8 mouse cellular contexts compared by ENCODE assay signal in genomic region chr2:174438181-174438580, GRCm38 (mm10). TPM values are rescaled to one million over a fixed set of nuclear protein-coding genes. Genes with fewer than 3 reads are reported as not detected.
DNase-seq lines count a peak whose midpoint lies in the region; ATAC-seq and TF ChIP-seq lines count a peak whose summit lies in the region.

No protein-coding gene starts in this region.

- 64% methylated on average over 11 of the region's 11 CpGs for WGBS in embryonic facial prominence, embryonic 11.5 days
- 67% methylated on average over 11 of the region's 11 CpGs for WGBS in hindbrain, embryonic 15.5 days
- 66% methylated on average over 11 of the region's 11 CpGs for WGBS in midbrain, postnatal 0 days

- H3K36me3 ChIP-seq in embryonic facial prominence, embryonic 11.5 days (replicated peaks; ENCODE audit: control insufficient read depth, insufficient read depth, low read depth, low read length) = no peaks in the 10 kb centered on the region; the same call in 1 of the 2 replicates
- H3K36me3 ChIP-seq in hindbrain, embryonic 15.5 days = no peaks in the 10 kb centered on the region
- no peaks in the 10 kb centered on the region for H3K36me3 ChIP-seq in midbrain, postnatal 0 days (ENCODE audit: insufficient read depth, low read length)

- H3K4me1 ChIP-seq in embryonic facial prominence, embryonic 11.5 days (ENCODE audit: control insufficient read depth, insufficient read depth, low read length) = no peaks in the 10 kb centered on the region
- peaks cover 20% of the 10 kb centered on the region for H3K4me1 ChIP-seq in hindbrain, embryonic 15.5 days (replicated peaks)
- peaks cover 9% of the 10 kb centered on the region; the same call in 1 of the 2 replicates for H3K4me1 ChIP-seq in midbrain, postnatal 0 days (ENCODE audit: insufficient read depth, low read length)

- H3K4me2 ChIP-seq in embryonic facial prominence, embryonic 11.5 days (ENCODE audit: low read depth, low read length) = peak overlapping the region; percentile 80
- peak overlapping the region; percentile 90 for H3K4me2 ChIP-seq in hindbrain, embryonic 15.5 days
- peak overlapping the region; percentile 70 for H3K4me2 ChIP-seq in midbrain, postnatal 0 days (ENCODE audit: low read depth, low read length, poor library complexity, severe bottlenecking)

- ATAC-seq in embryonic facial prominence, embryonic 11.5 days (replicated peaks; ENCODE audit: insufficient number of reproducible peaks, low FRiP score, low TSS enrichment, low read depth) = no peak
- no peak for ATAC-seq in hindbrain, embryonic 15.5 days (ENCODE audit: low FRiP score, low read depth)
- no peak for ATAC-seq in midbrain, postnatal 0 days (ENCODE audit: low FRiP score)

- no peak for TF ChIP-seq CTCF in layer of hippocampus, adult 2 months (conservative IDR thresholded peaks at IDR 0.05)
- TF ChIP-seq CTCF in midbrain, postnatal 0 days (IDR thresholded peaks at IDR 0.05) = no peak

- H3K9me3 ChIP-seq in embryonic facial prominence, embryonic 11.5 days (replicated peaks; ENCODE audit: control insufficient read depth, low read length) = no peaks in the 10 kb centered on the region
- no peaks in the 10 kb centered on the region for H3K9me3 ChIP-seq in hindbrain, embryonic 15.5 days
- no peaks in the 10 kb centered on the region for H3K9me3 ChIP-seq in midbrain, postnatal 0 days (ENCODE audit: low read length)

- DNase-seq in layer of hippocampus, adult 2 months (ENCODE audit: low spot score in 2 of 2) = no peak
- no peak for DNase-seq in layer of hippocampus, adult 8-10 months (ENCODE audit: low spot score in 2 of 2)
- no peak for DNase-seq in embryonic facial prominence, embryonic 11.5 days (ENCODE audit: low spot score)
- no peak for DNase-seq in midbrain, postnatal 0 days (ENCODE audit: low spot score)
- DNase-seq in frontal cortex, postnatal 25 days (ENCODE audit: low spot score in 2 of 2) = no peak
- no peak for DNase-seq in thymus, adult 18-20 months
- no peak for DNase-seq in layer of hippocampus, postnatal 25 days (ENCODE audit: extremely low spot score in 1 of 2, low spot score in 1 of 2)

- peak overlapping the region; percentile 67 for H3K9ac ChIP-seq in embryonic facial prominence, embryonic 11.5 days (replicated peaks; ENCODE audit: low read length)
- peak overlapping the region; percentile 45; the same call in 1 of the 2 replicates for H3K9ac ChIP-seq in hindbrain, embryonic 15.5 days
- H3K9ac ChIP-seq in midbrain, postnatal 0 days (replicated peaks; ENCODE audit: low read length, poor library complexity, severe bottlenecking) = peak overlapping the region; percentile 54

- no peaks in the 10 kb centered on the region for H3K27me3 ChIP-seq in embryonic facial prominence, embryonic 11.5 days (ENCODE audit: control insufficient read depth, insufficient read depth, low read length)
- no peaks in the 10 kb centered on the region for H3K27me3 ChIP-seq in hindbrain, embryonic 15.5 days
- no peaks in the 10 kb centered on the region for H3K27me3 ChIP-seq in midbrain, postnatal 0 days (ENCODE audit: insufficient read depth, low read length)

- H3K27ac ChIP-seq in layer of hippocampus, adult 2 months = peak overlapping the region; percentile 72
- H3K27ac ChIP-seq in embryonic facial prominence, embryonic 11.5 days (replicated peaks; ENCODE audit: low read depth, low read length) = no peak overlapping the region
- 0 out of 2 replicates have a peak overlapping the region, but pooled peaks have one; percentile 58 for H3K27ac ChIP-seq in hindbrain, embryonic 15.5 days (replicated peaks)
- no peak overlapping the region for H3K27ac ChIP-seq in midbrain, postnatal 0 days (ENCODE audit: low read depth, low read length)

- peak overlapping the region; percentile 63 for H3K4me3 ChIP-seq in layer of hippocampus, adult 2 months
- peak overlapping the region; percentile 51 for H3K4me3 ChIP-seq in embryonic facial prominence, embryonic 11.5 days (ENCODE audit: low read depth, low read length)
- peak overlapping the region; percentile 53 for H3K4me3 ChIP-seq in hindbrain, embryonic 15.5 days
- peak overlapping the region; percentile 35 for H3K4me3 ChIP-seq in midbrain, postnatal 0 days (ENCODE audit: low read depth, low read length)

RNA-seq across cellular contexts. Expression of gene Ctsz, which starts 0.7 kb away (rescaled TPM):
- 10 to 100 TPM; 28.1 to 32.5 TPM for total RNA-seq in layer of hippocampus, adult 2 months (2021)
- total RNA-seq in layer of hippocampus, adult 8-10 months (2022) = 100 to 1,000 TPM in 2 of 4 experiments, 10 to 100 TPM in 2; 33.2 to 287 (median 121) TPM
- polyA plus RNA-seq in embryonic facial prominence, embryonic 11.5 days (2014; fragmentation: Nextera tagmentation; extraction: Ambion mirVana) = 86.5 and 106 TPM in 2 replicates
- polyA plus RNA-seq in hindbrain, embryonic 15.5 days (2015; fragmentation: Nextera tagmentation; extraction: Ambion mirVana) = 74.8 and 84.4 TPM in 2 replicates
- total RNA-seq in midbrain, postnatal 0 days (2014; rRNA removed) = 45.4 and 48.4 TPM in 2 replicates
- 47.8 and 54.0 TPM in 2 replicates for polyA plus RNA-seq in midbrain, postnatal 0 days (2015; fragmentation: Nextera tagmentation; extraction: Ambion mirVana)
- total RNA-seq in layer of hippocampus, postnatal 25 days (2021) = 10 to 100 TPM; 29.4 to 31.0 TPM

RNA-seq across cellular contexts. Expression of gene Tubb1, which starts 12.3 kb away (rescaled TPM):
- total RNA-seq in layer of hippocampus, adult 2 months (2021) = not detected
- under 1 TPM in 2 of 4 experiments, not detected in 2; 0.33 to 0.52 TPM for total RNA-seq in layer of hippocampus, adult 8-10 months (2022)
- polyA plus RNA-seq in embryonic facial prominence, embryonic 11.5 days (2014; fragmentation: Nextera tagmentation; extraction: Ambion mirVana) = 5.2 and 6.6 TPM in 2 replicates
- polyA plus RNA-seq in hindbrain, embryonic 15.5 days (2015; fragmentation: Nextera tagmentation; extraction: Ambion mirVana) = 1.1 TPM in 2 replicates
- total RNA-seq in midbrain, postnatal 0 days (2014; rRNA removed) = 0.11 and 0.33 TPM in 2 replicates
- 0.16 and 0.25 TPM in 2 replicates for polyA plus RNA-seq in midbrain, postnatal 0 days (2015; fragmentation: Nextera tagmentation; extraction: Ambion mirVana)
- not detected for total RNA-seq in layer of hippocampus, postnatal 25 days (2021)

RNA-seq across cellular contexts. Expression of gene Nelfcd, which starts 22.6 kb away (rescaled TPM):
- 10 to 100 TPM; 45.2 to 55.6 TPM for total RNA-seq in layer of hippocampus, adult 2 months (2021)
- 10 to 100 TPM; 51.7 to 60.3 (median 54.7) TPM for total RNA-seq in layer of hippocampus, adult 8-10 months (2022)
- 184 and 204 TPM in 2 replicates for polyA plus RNA-seq in embryonic facial prominence, embryonic 11.5 days (2014; fragmentation: Nextera tagmentation; extraction: Ambion mirVana)
- polyA plus RNA-seq in hindbrain, embryonic 15.5 days (2015; fragmentation: Nextera tagmentation; extraction: Ambion mirVana) = 106 and 112 TPM in 2 replicates
- total RNA-seq in midbrain, postnatal 0 days (2014; rRNA removed) = 42.7 and 52.3 TPM in 2 replicates
- polyA plus RNA-seq in midbrain, postnatal 0 days (2015; fragmentation: Nextera tagmentation; extraction: Ambion mirVana) = 95.7 and 96.9 TPM in 2 replicates
- total RNA-seq in layer of hippocampus, postnatal 25 days (2021) = 10 to 100 TPM; 49.0 to 49.6 TPM

RNA-seq across cellular contexts. Expression of gene Atp5e, which starts 25.7 kb away (rescaled TPM):
- total RNA-seq in layer of hippocampus, adult 2 months (2021) = 100 to 1,000 TPM; 271 to 305 TPM
- total RNA-seq in layer of hippocampus, adult 8-10 months (2022) = 100 to 1,000 TPM; 247 to 327 (median 290) TPM
- 686 and 711 TPM in 2 replicates for polyA plus RNA-seq in embryonic facial prominence, embryonic 11.5 days (2014; fragmentation: Nextera tagmentation; extraction: Ambion mirVana)
- 799 and 873 TPM in 2 replicates for polyA plus RNA-seq in hindbrain, embryonic 15.5 days (2015; fragmentation: Nextera tagmentation; extraction: Ambion mirVana)
- 553 TPM in 2 replicates for total RNA-seq in midbrain, postnatal 0 days (2014; rRNA removed)
- 832 and 847 TPM in 2 replicates for polyA plus RNA-seq in midbrain, postnatal 0 days (2015; fragmentation: Nextera tagmentation; extraction: Ambion mirVana)
- total RNA-seq in layer of hippocampus, postnatal 25 days (2021) = 100 to 1,000 TPM; 285 to 333 TPM

RNA-seq across cellular contexts. Expression of gene Prelid3b, which starts 34.7 kb away (rescaled TPM):
- 10 to 100 TPM; 39.9 to 43.5 TPM for total RNA-seq in layer of hippocampus, adult 2 months (2021)
- 10 to 100 TPM; 42.6 to 54.6 (median 49.4) TPM for total RNA-seq in layer of hippocampus, adult 8-10 months (2022)
- 131 and 134 TPM in 2 replicates for polyA plus RNA-seq in embryonic facial prominence, embryonic 11.5 days (2014; fragmentation: Nextera tagmentation; extraction: Ambion mirVana)
- 110 and 111 TPM in 2 replicates for polyA plus RNA-seq in hindbrain, embryonic 15.5 days (2015; fragmentation: Nextera tagmentation; extraction: Ambion mirVana)
- 61.0 and 63.4 TPM in 2 replicates for total RNA-seq in midbrain, postnatal 0 days (2014; rRNA removed)
- polyA plus RNA-seq in midbrain, postnatal 0 days (2015; fragmentation: Nextera tagmentation; extraction: Ambion mirVana) = 93.5 and 96.6 TPM in 2 replicates
- total RNA-seq in layer of hippocampus, postnatal 25 days (2021) = 10 to 100 TPM; 36.5 to 42.5 TPM

Comparison
In these comparisons a context has a peak if more than half of its experiments do, and no peak if none do; other contexts are left out.
1. H3K27ac ChIP-seq: peak in layer of hippocampus, adult 2 months (single experiment) and hindbrain, embryonic 15.5 days (single experiment); none in embryonic facial prominence, embryonic 11.5 days (single experiment) and midbrain, postnatal 0 days (single experiment).
2. Peak in every context shown above with its lines, with median percentiles within 50 percentile points of each other: H3K4me3 ChIP-seq, H3K4me2 ChIP-seq and H3K9ac ChIP-seq.